Mouse (Mus musculus): ENCODE measurements at regions not wholly inside any gene's neighbourhood (a gene's known extent, or its start where the extent isn't known, plus 50 kb on each side); places are given as distances from the start of the nearest gene placed in this dataset.

GRCm38 (mm10) chr3:137728689-137729088 is 57.4 kb downstream of the Gm21962 start:
- Histone ChIP-seq H3K36me3 (no peaks in the 10 kb centered on the region), H3K4me1 (peaks cover 5% of the 10 kb centered on the region; the same call in 1 of the 2 replicates), H3K4me3 (no peak overlapping the region), H3K9me3 (no peaks in the 10 kb centered on the region), H3K27me3 (ENCODE audit: insufficient read depth, poor library complexity, severe bottlenecking) (no peaks in the 10 kb centered on the region), H3K27ac (no peak overlapping the region)
- DNase-seq (ENCODE audit: low spot score): no peak
- WGBS: 91% methylated on average over 9 of the region's 9 CpGs

GRCm38 (mm10) chr3:137729421-137729820 is 58.1 kb downstream of the Gm21962 start:
- WGBS: 80% methylated on average over 7 of the region's 7 CpGs
- no peak for DNase-seq (ENCODE audit: low spot score)
- peaks cover 5% of the 10 kb centered on the region; the same call in 1 of the 2 replicates for H3K4me1 ChIP-seq
- no peak overlapping the region for H3K27ac ChIP-seq
- no peak overlapping the region for H3K4me3 ChIP-seq
- no peaks in the 10 kb centered on the region for H3K9me3 ChIP-seq
- no peaks in the 10 kb centered on the region for H3K27me3 ChIP-seq (ENCODE audit: insufficient read depth, poor library complexity, severe bottlenecking)
- H3K36me3 ChIP-seq: no peaks in the 10 kb centered on the region

GRCm38 (mm10) chr3:137737222-137737800 is 66.0 kb downstream of the Gm21962 start:
- H3K4me3 ChIP-seq: no peak overlapping the region
- H3K36me3 ChIP-seq: no peaks in the 10 kb centered on the region
- H3K27ac ChIP-seq: no peak overlapping the region
- DNase-seq (ENCODE audit: low spot score): no peak
- H3K4me1 ChIP-seq: no peaks in the 10 kb centered on the region
- WGBS: 68% methylated on average over 12 of the region's 12 CpGs
- no peaks in the 10 kb centered on the region for H3K9me3 ChIP-seq
- H3K27me3 ChIP-seq (ENCODE audit: insufficient read depth, poor library complexity, severe bottlenecking): no peaks in the 10 kb centered on the region

- Histone ChIP-seq H3K36me3 (no peaks in the 10 kb centered on the region), H3K4me3 (no peak overlapping the region), H3K27ac (no peak overlapping the region), H3K4me1 (no peaks in the 10 kb centered on the region), H3K27me3 (ENCODE audit: insufficient read depth, poor library complexity, severe bottlenecking) (no peaks in the 10 kb centered on the region), H3K9me3 (no peaks in the 10 kb centered on the region)
- WGBS: 79% methylated on average over 9 of the region's 9 CpGs
- no peak for DNase-seq (ENCODE audit: low spot score)
These were observed 70.2 kb downstream of the Gm21962 start for GRCm38 (mm10) chr3:137741528-137741927.

- Histone ChIP-seq H3K4me1 (no peaks in the 10 kb centered on the region), H3K27me3 (ENCODE audit: insufficient read depth, poor library complexity, severe bottlenecking) (no peaks in the 10 kb centered on the region), H3K4me3 (no peak overlapping the region), H3K36me3 (no peaks in the 10 kb centered on the region), H3K9me3 (no peaks in the 10 kb centered on the region), H3K27ac (no peak overlapping the region)
- WGBS: 80% methylated on average over 4 of the region's 4 CpGs
- no peak for DNase-seq (ENCODE audit: low spot score)
These were observed 70.8 kb downstream of the Gm21962 start for GRCm38 (mm10) chr3:137742119-137742518.

GRCm38 (mm10) chr3:137751732-137752260 is 80.5 kb downstream of the Gm21962 start:
- DNase-seq (ENCODE audit: low spot score): peak; percentile 71

GRCm38 (mm10) chr3:137752447-137753256 is 81.3 kb downstream of the Gm21962 start:
- WGBS: 19% methylated on average over 25 of the region's 25 CpGs
- Histone ChIP-seq H3K36me3 (no peaks in the 10 kb centered on the region), H3K9me3 (no peaks in the 10 kb centered on the region), H3K4me1 (peaks cover 9% of the 10 kb centered on the region), H3K27me3 (ENCODE audit: insufficient read depth, poor library complexity, severe bottlenecking) (no peaks in the 10 kb centered on the region), H3K4me3 (peak overlapping the region; percentile 56), H3K27ac (peak overlapping the region; percentile 80)
- DNase-seq (ENCODE audit: low spot score): peak; percentile 91

More at GRCm38 (mm10) chr3:137751732-137752260, 80.5 kb downstream of the Gm21962 start:
- no peak overlapping the region for H3K4me3 ChIP-seq
- no peaks in the 10 kb centered on the region for H3K36me3 ChIP-seq
- no peak overlapping the region for H3K27ac ChIP-seq
- 60% methylated on average over 9 of the region's 9 CpGs for WGBS
- no peaks in the 10 kb centered on the region for H3K27me3 ChIP-seq (ENCODE audit: insufficient read depth, poor library complexity, severe bottlenecking)
- H3K9me3 ChIP-seq: no peaks in the 10 kb centered on the region
- peaks cover 9% of the 10 kb centered on the region for H3K4me1 ChIP-seq

- WGBS: 60% methylated on average over 7 of the region's 7 CpGs
- no peak for DNase-seq (ENCODE audit: low spot score)
- Histone ChIP-seq H3K27ac (peak overlapping the region; percentile 80), H3K27me3 (ENCODE audit: insufficient read depth, poor library complexity, severe bottlenecking) (no peaks in the 10 kb centered on the region), H3K4me3 (peak overlapping the region; percentile 56; the same call in 1 of the 2 replicates), H3K36me3 (no peaks in the 10 kb centered on the region), H3K9me3 (no peaks in the 10 kb centered on the region), H3K4me1 (peaks cover 9% of the 10 kb centered on the region)
These were observed 81.9 kb downstream of the Gm21962 start for GRCm38 (mm10) chr3:137753257-137753654.

GRCm38 (mm10) chr3:137755391-137755790 is 84.1 kb downstream of the Gm21962 start:
- Histone ChIP-seq H3K36me3 (no peaks in the 10 kb centered on the region), H3K27me3 (ENCODE audit: insufficient read depth, poor library complexity, severe bottlenecking) (no peaks in the 10 kb centered on the region), H3K4me1 (peaks cover 9% of the 10 kb centered on the region), H3K27ac (no peak overlapping the region), H3K9me3 (no peaks in the 10 kb centered on the region), H3K4me3 (no peak overlapping the region)
- DNase-seq (ENCODE audit: low spot score): peak; percentile 64
- 74% methylated on average over 5 of the region's 5 CpGs for WGBS

- Histone ChIP-seq H3K4me3 (no peak overlapping the region), H3K27ac (no peak overlapping the region), H3K4me1 (no peaks in the 10 kb centered on the region), H3K36me3 (no peaks in the 10 kb centered on the region), H3K27me3 (ENCODE audit: insufficient read depth, poor library complexity, severe bottlenecking) (no peaks in the 10 kb centered on the region), H3K9me3 (no peaks in the 10 kb centered on the region)
- DNase-seq (ENCODE audit: low spot score): peak; percentile 43
- 58% methylated on average over 14 of the region's 14 CpGs for WGBS
These were observed 91.0 kb downstream of the Gm21962 start for GRCm38 (mm10) chr3:137762213-137762884.

GRCm38 (mm10) chr3:137763406-137763805 is 92.1 kb downstream of the Gm21962 start:
- WGBS: 87% methylated on average over 5 of the region's 5 CpGs
- Histone ChIP-seq H3K9me3 (no peaks in the 10 kb centered on the region), H3K4me3 (no peak overlapping the region), H3K4me1 (no peaks in the 10 kb centered on the region), H3K36me3 (no peaks in the 10 kb centered on the region), H3K27me3 (ENCODE audit: insufficient read depth, poor library complexity, severe bottlenecking) (no peaks in the 10 kb centered on the region), H3K27ac (no peak overlapping the region)
- peak; percentile 39 for DNase-seq (ENCODE audit: low spot score)

- Histone ChIP-seq H3K36me3 (no peaks in the 10 kb centered on the region), H3K4me1 (peaks cover 3% of the 10 kb centered on the region; the same call in 1 of the 2 replicates), H3K9me3 (no peaks in the 10 kb centered on the region), H3K4me3 (no peak overlapping the region), H3K27ac (no peak overlapping the region), H3K27me3 (ENCODE audit: insufficient read depth, poor library complexity, severe bottlenecking) (no peaks in the 10 kb centered on the region)
- DNase-seq (ENCODE audit: low spot score): no peak
- 86% methylated on average over 4 of the region's 4 CpGs for WGBS
These were observed 95.7 kb upstream of the H2afz start for GRCm38 (mm10) chr3:137768627-137769026.

All from heart, embryonic 10.5 days (tissue).